Mouse (Mus musculus): ENCODE results near the gene Mvp.

Mvp gene

GRCm38 (mm10) chr7:126986319-126986718, 28.1 kb downstream of the Mvp start:
- DNase-seq = peak; percentile 77 to 85

- DNase-seq = no peak
Observed at GRCm38 (mm10) chr7:126984667-126985444, 29.6 kb downstream of the Mvp start.

- DNase-seq = no peak
Observed at GRCm38 (mm10) chr7:126983113-126983512, 31.3 kb downstream of the Mvp start.

GRCm38 (mm10) chr7:126982054-126982453, 32.4 kb downstream of the Mvp start:
- DNase-seq = no peak

GRCm38 (mm10) chr7:126981601-126982000, 32.8 kb downstream of the Mvp start:
- no peak for DNase-seq

GRCm38 (mm10) chr7:126978841-126979240, 35.6 kb downstream of the Mvp start:
- DNase-seq = no peak

GRCm38 (mm10) chr7:126976878-126977459, 37.5 kb downstream of the Mvp start:
- DNase-seq = peak in 1 of 2 experiments; percentile 14

GRCm38 (mm10) chr7:126975950-126976866, 38.2 kb downstream of the Mvp start, which contains the start of gene Cdiptos:
Gene Cdiptos, minus strand, starts transcription at chr7:126976098.
- DNase-seq = peak; percentile 97 to 99

- DNase-seq = no peak
Observed at GRCm38 (mm10) chr7:126975893-126975949, 38.7 kb downstream of the Mvp start, which contains the start of gene Cdipt. Gene Cdipt, plus strand, starts transcription at chr7:126975914.

GRCm38 (mm10) chr7:126975493-126975892, 38.9 kb downstream of the Mvp start:
- DNase-seq = peak; percentile 14 to 22

- DNase-seq = no peak
Observed at GRCm38 (mm10) chr7:126967361-126967760, 47.1 kb downstream of the Mvp start.

GRCm38 (mm10) chr7:126965568-126965967, 48.9 kb downstream of the Mvp start:
- DNase-seq = no peak

GRCm38 (mm10) chr7:126963548-126964286, 50.7 kb downstream of the Mvp start:
- DNase-seq = peak; percentile 70 to 84

GRCm38 (mm10) chr7:126961965-126962364, 52.5 kb downstream of the Mvp start:
- DNase-seq = no peak

- no peak for DNase-seq
Observed at GRCm38 (mm10) chr7:126961095-126961494, 53.3 kb downstream of the Mvp start.

- no peak for DNase-seq
Observed at GRCm38 (mm10) chr7:126959780-126960179, 54.6 kb downstream of the Mvp start.

GRCm38 (mm10) chr7:126955125-126955524, 59.3 kb downstream of the Mvp start:
- DNase-seq = no peak

- no peak for DNase-seq
Observed at GRCm38 (mm10) chr7:126952646-126953045, 61.8 kb downstream of the Mvp start.

- no peak for DNase-seq
Observed at GRCm38 (mm10) chr7:126951741-126952140, 62.7 kb downstream of the Mvp start.

- no peak for DNase-seq
Observed at GRCm38 (mm10) chr7:126950647-126951615, 63.5 kb downstream of the Mvp start.

- DNase-seq = peak; percentile 89 to 97
Observed at GRCm38 (mm10) chr7:126949793-126950646, 64.4 kb downstream of the Mvp start, which contains the start of gene Sez6l2. Gene Sez6l2, plus strand, starts transcription at chr7:126950563.
